Mouse (Mus musculus) spleen, adult 2 months (tissue): ENCODE data around the gene Gpr12.
"Not testable (repeated sequence)": the region's sequence is repeated elsewhere in the genome, so short reads cannot be mapped to it uniquely, and the experiment has no call there.

ENCODE experiments used
- CTCF ChIP-seq: fragments of 200-500 bp; IDR thresholded peaks from 2 replicates; pipeline ENCODE4 v1.5.1; 2011; ENCODE audit warnings: mild to moderate bottlenecking, inconsistent platforms; ENCODE audit not compliant: insufficient read depth, insufficient read length, insufficient replicate concordance; ENCODE audit errors: extremely low read depth
- POLR2A ChIP-seq: fragments of 200-500 bp; IDR thresholded peaks from 2 replicates; pipeline ENCODE4 v1.6.1; 2011; ENCODE audit warnings: low read depth, low read length, inconsistent platforms

DNA sequence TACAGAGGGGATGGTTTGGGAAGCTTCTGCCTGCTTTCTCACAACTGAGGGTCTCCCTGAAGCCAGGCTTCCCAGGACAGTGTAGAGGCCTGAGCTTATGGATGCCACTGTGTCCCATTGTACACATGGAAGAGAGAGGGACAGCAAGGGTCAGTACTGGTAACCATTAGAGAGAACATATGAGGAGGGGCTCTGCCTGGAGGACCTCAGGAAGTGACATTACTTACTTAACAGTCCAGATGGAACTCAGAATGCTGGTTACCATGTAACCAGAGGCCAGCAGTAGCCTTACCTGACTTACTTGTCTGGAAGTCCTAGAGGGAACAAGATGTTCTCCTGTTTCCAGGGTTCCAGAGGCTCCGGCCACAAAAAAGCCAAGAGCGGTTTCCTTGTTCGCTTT lies 29.2 kb downstream of the Gpr12 start, which contains the start of gene Gm3415:
- TF ChIP-seq POLR2A, CTCF: not testable (repeated sequence)
